Comparison of ENCODE assay signal across 27 mouse cellular contexts in the genomic region with DNA sequence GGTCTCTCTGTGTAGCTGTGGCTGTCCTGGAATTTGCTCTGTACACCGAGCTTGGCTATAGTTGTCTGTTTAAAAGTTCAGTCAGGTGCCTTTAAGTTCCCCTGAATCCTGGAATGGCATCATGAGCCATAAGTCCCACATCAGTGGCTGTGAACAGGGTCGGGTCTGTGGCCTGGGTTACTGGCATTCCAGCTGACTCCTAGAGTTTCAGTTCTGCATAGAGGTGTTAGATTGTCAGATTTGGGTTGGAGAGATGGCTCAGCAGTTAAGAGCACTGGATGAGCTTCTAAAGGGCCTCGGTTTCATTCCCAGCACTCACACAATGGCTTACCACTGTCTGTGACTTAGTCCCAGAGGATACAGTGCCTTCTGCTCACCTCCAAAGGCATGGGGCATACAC. TPM values are rescaled to one million over a fixed set of nuclear protein-coding genes. Genes with fewer than 3 reads are reported as not detected.
"Had no signal": no experiment of that assay in that cellular context is flagged by ENCODE, and none has a peak within 500 bp of the region (broad histone marks: within the 10 kb centered on the region; RNA-seq: fewer than 3 reads in every experiment).

No protein-coding gene starts in this region.

- H3K4me2 ChIP-seq: heart, embryonic 12.5 days; hindbrain, embryonic 12.5 days; hindbrain, embryonic 14.5 days; intestine, embryonic 15.5 days; kidney, embryonic 15.5 days; limb, embryonic 13.5 days; limb, embryonic 15.5 days; liver, embryonic 12.5 days had no signal

- H3K36me3 ChIP-seq: heart, embryonic 12.5 days; hindbrain, embryonic 10.5 days; hindbrain, embryonic 12.5 days; intestine, embryonic 15.5 days; kidney, embryonic 15.5 days; limb, embryonic 13.5 days; limb, embryonic 15.5 days; liver, embryonic 12.5 days had no signal

- H3K9me3 ChIP-seq: heart, embryonic 12.5 days; hindbrain, embryonic 10.5 days; hindbrain, embryonic 12.5 days; intestine, embryonic 15.5 days; kidney, embryonic 15.5 days; limb, embryonic 13.5 days; limb, embryonic 15.5 days; liver, embryonic 12.5 days had no signal

- H3K27me3 ChIP-seq: heart, embryonic 12.5 days; hindbrain, embryonic 12.5 days; intestine, embryonic 15.5 days; kidney, embryonic 15.5 days; limb, embryonic 13.5 days; limb, embryonic 15.5 days had no signal

- H3K4me3 ChIP-seq: heart, embryonic 12.5 days; hindbrain, embryonic 10.5 days; hindbrain, embryonic 12.5 days; intestine, embryonic 15.5 days; kidney, embryonic 15.5 days; layer of hippocampus, adult 2 months; limb, embryonic 13.5 days; limb, embryonic 15.5 days; liver, embryonic 12.5 days had no signal

- DNase-seq: gastrocnemius, postnatal 14 days; gastrocnemius, postnatal 36 days; heart, postnatal 10 days; heart, postnatal 4 days; kidney, adult 18-20 months; kidney, adult 9 months; kidney, postnatal 14 days; kidney, postnatal 4 days; layer of hippocampus, adult 9-11 months; layer of hippocampus, postnatal 36 days; left cerebral cortex, postnatal 4 days had no signal

- H3K4me1 ChIP-seq: heart, embryonic 12.5 days; limb, embryonic 13.5 days; liver, embryonic 12.5 days had no signal

- H3K9ac ChIP-seq: heart, embryonic 12.5 days; hindbrain, embryonic 12.5 days; hindbrain, embryonic 14.5 days; intestine, embryonic 15.5 days; kidney, embryonic 15.5 days; limb, embryonic 13.5 days; limb, embryonic 15.5 days; liver, embryonic 12.5 days; liver, embryonic 14.5 days had no signal

- H3K27ac ChIP-seq: hindbrain, embryonic 10.5 days; hindbrain, embryonic 12.5 days; hindbrain, embryonic 14.5 days; intestine, embryonic 15.5 days; kidney, embryonic 15.5 days; kidney, postnatal 0 days; limb, embryonic 13.5 days; limb, embryonic 15.5 days; liver, embryonic 12.5 days; liver, embryonic 14.5 days had no signal

- ATAC-seq: hindbrain, embryonic 16.5 days; inflammation-experienced regulatory T-cells, adult 6 months; intestine, embryonic 15.5 days; intestine, postnatal 0 days; liver, embryonic 12.5 days had no signal

RNA-seq across cellular contexts. Expression of a gene that starts 20.9 kb away (rescaled TPM):
- total RNA-seq: granulocyte monocyte progenitor cell, adult 5-6 weeks had no signal
